31 mouse cellular contexts compared by ENCODE assay signal in the genomic region with DNA sequence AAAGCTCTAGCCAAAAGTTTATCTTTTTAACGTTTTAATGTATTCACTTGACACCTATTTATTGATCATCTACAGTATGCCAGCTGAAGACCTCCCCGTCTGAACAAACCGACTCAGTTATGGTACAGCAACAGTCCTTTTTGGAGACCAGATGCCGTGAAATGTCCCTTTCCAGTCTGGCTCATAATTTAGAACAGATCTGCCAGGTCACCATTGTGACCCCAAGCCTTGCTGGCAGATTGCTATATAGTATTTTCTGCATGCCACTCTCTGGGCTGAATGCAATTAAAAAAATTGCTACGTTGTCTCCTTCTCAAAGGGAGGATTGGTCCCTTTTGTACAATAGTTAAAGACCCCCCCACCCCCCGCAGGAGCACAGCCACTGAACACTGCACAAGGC. TPM values are rescaled to one million over a fixed set of nuclear protein-coding genes. Genes with fewer than 3 reads are reported as not detected.
DNase-seq lines count a peak whose midpoint lies in the region; ATAC-seq lines count a peak whose summit lies in the region.
"Had no signal": no experiment of that assay in that cellular context is flagged by ENCODE, and none has a peak within 500 bp of the region (broad histone marks: within the 10 kb centered on the region; RNA-seq: fewer than 3 reads in every experiment).

No protein-coding gene starts in this region.

- H3K4me1 ChIP-seq in limb, embryonic 11.5 days (ENCODE audit: control insufficient read depth, insufficient read depth, low read length): 0 out of 2 replicates have a peak, but pooled peaks cover 2% of the 10 kb centered on the region
- H3K4me1 ChIP-seq in limb, embryonic 10.5 days: peaks cover 53% of the 10 kb centered on the region
- H3K4me1 ChIP-seq in embryonic facial prominence, embryonic 10.5 days: peaks cover 78% of the 10 kb centered on the region
- H3K4me1 ChIP-seq: embryonic facial prominence, embryonic 15.5 days; heart, embryonic 13.5 days had no signal

- no peak overlapping the region for H3K27ac ChIP-seq in limb, embryonic 11.5 days (replicated peaks; ENCODE audit: low read depth, low read length)
- H3K27ac ChIP-seq in limb, embryonic 10.5 days: no peak overlapping the region
- no peak overlapping the region for H3K27ac ChIP-seq in embryonic facial prominence, embryonic 10.5 days (replicated peaks)
- H3K27ac ChIP-seq: embryonic facial prominence, embryonic 12.5 days; embryonic facial prominence, embryonic 15.5 days; heart, adult 2 months; heart, embryonic 10.5 days; heart, embryonic 13.5 days; hindbrain, embryonic 13.5 days had no signal

- no peak overlapping the region for H3K4me3 ChIP-seq in limb, embryonic 11.5 days (ENCODE audit: low read depth, low read length)
- H3K4me3 ChIP-seq in limb, embryonic 10.5 days: no peak overlapping the region
- H3K4me3 ChIP-seq in embryonic facial prominence, embryonic 10.5 days: no peak overlapping the region
- H3K4me3 ChIP-seq: embryonic facial prominence, embryonic 12.5 days; embryonic facial prominence, embryonic 15.5 days; heart, adult 2 months; heart, embryonic 10.5 days; heart, embryonic 13.5 days; hindbrain, embryonic 13.5 days had no signal

- H3K9me3 ChIP-seq in limb, embryonic 11.5 days (ENCODE audit: control insufficient read depth, low read length): no peaks in the 10 kb centered on the region
- no peaks in the 10 kb centered on the region for H3K9me3 ChIP-seq in limb, embryonic 10.5 days (replicated peaks)
- no peaks in the 10 kb centered on the region for H3K9me3 ChIP-seq in embryonic facial prominence, embryonic 10.5 days
- H3K9me3 ChIP-seq: embryonic facial prominence, embryonic 12.5 days; embryonic facial prominence, embryonic 15.5 days; heart, embryonic 10.5 days; heart, embryonic 13.5 days; hindbrain, embryonic 13.5 days had no signal

- DNase-seq in limb, embryonic 11.5 days (ENCODE audit: low spot score): peak; percentile 63
- no peak for DNase-seq in limb, embryonic 10.5 days (ENCODE audit: low spot score)
- DNase-seq in embryonic facial prominence, embryonic 10.5 days (ENCODE audit: low spot score): peak; percentile 55
- peak; percentile 49 for DNase-seq in hindlimb bud, embryonic 11.5 days (ENCODE audit: extremely low spot score, low read depth, low spot score)
- no peak for DNase-seq in lung, postnatal 14 days
- no peak for DNase-seq in layer of hippocampus, postnatal 25 days (ENCODE audit: extremely low spot score in 1 of 2, low spot score in 1 of 2)
- DNase-seq: adrenal gland, adult 2 months; adrenal gland, postnatal 14 days; cerebellum, adult 11 months; cerebellum, adult 2 months; cerebellum, adult 9-11 months; cerebellum, postnatal 25 days; forebrain, postnatal 0 days; gastrocnemius, postnatal 36 days; heart, adult 2 months; heart, postnatal 14 days; heart, postnatal 4 days had no signal

- H3K36me3 ChIP-seq in limb, embryonic 11.5 days (ENCODE audit: control insufficient read depth, insufficient read depth, low read length): no peaks in the 10 kb centered on the region
- H3K36me3 ChIP-seq in limb, embryonic 10.5 days: no peaks in the 10 kb centered on the region
- H3K36me3 ChIP-seq in embryonic facial prominence, embryonic 10.5 days (replicated peaks): no peaks in the 10 kb centered on the region
- H3K36me3 ChIP-seq: embryonic facial prominence, embryonic 12.5 days; embryonic facial prominence, embryonic 15.5 days; heart, embryonic 10.5 days; heart, embryonic 13.5 days; hindbrain, embryonic 13.5 days had no signal

- H3K9ac ChIP-seq in limb, embryonic 11.5 days (ENCODE audit: low read length): no peak overlapping the region
- H3K9ac ChIP-seq: embryonic facial prominence, embryonic 12.5 days; embryonic facial prominence, embryonic 15.5 days; forebrain, postnatal 0 days; heart, embryonic 13.5 days; hindbrain, embryonic 13.5 days had no signal

- no peak for ATAC-seq in limb, embryonic 11.5 days (ENCODE audit: insufficient number of reproducible peaks, low FRiP score, low TSS enrichment, low read depth)
- ATAC-seq: CD4-positive, CD25-positive, alpha-beta regulatory T cell, adult 4 months; forebrain, embryonic 14.5 days; forebrain, postnatal 0 days; hindbrain, embryonic 16.5 days; inflammation-experienced regulatory T-cells, adult 6 months; intestine, embryonic 16.5 days had no signal

- 30% methylated on average over 6 of the region's 6 CpGs for WGBS in limb, embryonic 11.5 days
- WGBS in limb, embryonic 10.5 days: 31% methylated on average over 6 of the region's 6 CpGs
- 45% methylated on average over 6 of the region's 6 CpGs for WGBS in embryonic facial prominence, embryonic 10.5 days

- no peak overlapping the region for H3K4me2 ChIP-seq in limb, embryonic 11.5 days (ENCODE audit: low read depth, severe bottlenecking)
- H3K4me2 ChIP-seq: embryonic facial prominence, embryonic 12.5 days; embryonic facial prominence, embryonic 15.5 days; heart, embryonic 13.5 days; hindbrain, embryonic 13.5 days had no signal

- H3K27me3 ChIP-seq in limb, embryonic 11.5 days (ENCODE audit: control insufficient read depth, insufficient read depth, low read length): no peaks in the 10 kb centered on the region; the same call in 1 of the 2 replicates
- H3K27me3 ChIP-seq in limb, embryonic 10.5 days (ENCODE audit: low read depth, poor library complexity, severe bottlenecking): peaks cover 47% of the 10 kb centered on the region
- H3K27me3 ChIP-seq in embryonic facial prominence, embryonic 10.5 days (replicated peaks; ENCODE audit: low read depth, poor library complexity, severe bottlenecking): peaks cover 40% of the 10 kb centered on the region

RNA-seq across cellular contexts. Expression of a gene that starts 23.9 kb away (rescaled TPM):
- polyA plus RNA-seq in limb, embryonic 11.5 days (2014; fragmentation: Nextera tagmentation; extraction: Ambion mirVana): 0.06 TPM in 1 of 2 replicates, not detected in the other
- 0.03 TPM in 2 replicates for polyA plus RNA-seq in limb, embryonic 10.5 days (2016; fragmentation: Nextera tagmentation; extraction: Ambion mirVana)
- polyA plus RNA-seq in embryonic facial prominence, embryonic 10.5 days (2016; fragmentation: Nextera tagmentation; extraction: Ambion mirVana): 0.15 and 0.32 TPM in 2 replicates
- total RNA-seq in layer of hippocampus, postnatal 25 days (2021): 10 to 100 TPM; 32.8 to 36.2 TPM
- total RNA-seq: adrenal gland, adult 2 months; common myeloid progenitor, adult 5-6 weeks; granulocyte monocyte progenitor cell, adult 5-6 weeks; MEL had no signal
- polyA plus RNA-seq: adrenal gland, adult 2 months; C2C12; CD4-positive, CD25-positive, alpha-beta regulatory T cell, adult 4 months; heart, embryonic 10.5 days; heart, embryonic 13.5 days had no signal

RNA-seq across cellular contexts. Expression of a gene that starts 33.1 kb away (rescaled TPM):
- 23.9 and 26.3 TPM in 2 replicates for polyA plus RNA-seq in limb, embryonic 11.5 days (2014; fragmentation: Nextera tagmentation; extraction: Ambion mirVana)
- 36.8 and 37.9 TPM in 2 replicates for polyA plus RNA-seq in limb, embryonic 10.5 days (2016; fragmentation: Nextera tagmentation; extraction: Ambion mirVana)
- polyA plus RNA-seq in embryonic facial prominence, embryonic 10.5 days (2016; fragmentation: Nextera tagmentation; extraction: Ambion mirVana): 35.0 and 36.6 TPM in 2 replicates
- total RNA-seq in layer of hippocampus, postnatal 25 days (2021): 10 to 100 TPM; 35.7 to 39.3 TPM

RNA-seq across cellular contexts. Expression of a gene that starts 56.6 kb away (rescaled TPM):
- 4.0 and 5.3 TPM in 2 replicates for polyA plus RNA-seq in limb, embryonic 11.5 days (2014; fragmentation: Nextera tagmentation; extraction: Ambion mirVana)
- polyA plus RNA-seq in limb, embryonic 10.5 days (2016; fragmentation: Nextera tagmentation; extraction: Ambion mirVana): 4.9 and 5.5 TPM in 2 replicates
- 5.4 and 7.0 TPM in 2 replicates for polyA plus RNA-seq in embryonic facial prominence, embryonic 10.5 days (2016; fragmentation: Nextera tagmentation; extraction: Ambion mirVana)
- total RNA-seq in layer of hippocampus, postnatal 25 days (2021): 10 to 100 TPM; 69.4 to 69.8 TPM
- total RNA-seq: granulocyte monocyte progenitor cell, adult 5-6 weeks had no signal
- polyA plus RNA-seq: CD4-positive, CD25-positive, alpha-beta regulatory T cell, adult 4 months; inflammation-experienced regulatory T-cells, adult 6 months had no signal

RNA-seq across cellular contexts. Expression of a gene that starts 56.7 kb away (rescaled TPM):
- 12.5 and 13.8 TPM in 2 replicates for polyA plus RNA-seq in limb, embryonic 11.5 days (2014; fragmentation: Nextera tagmentation; extraction: Ambion mirVana)
- 13.7 and 14.3 TPM in 2 replicates for polyA plus RNA-seq in limb, embryonic 10.5 days (2016; fragmentation: Nextera tagmentation; extraction: Ambion mirVana)
- polyA plus RNA-seq in embryonic facial prominence, embryonic 10.5 days (2016; fragmentation: Nextera tagmentation; extraction: Ambion mirVana): 11.6 and 11.8 TPM in 2 replicates
- total RNA-seq in layer of hippocampus, postnatal 25 days (2021): 10 to 100 TPM; 12.6 to 15.4 TPM

Comparison
In these comparisons a context has a peak if more than half of its experiments do, and no peak if none do; other contexts are left out.
1. DNase-seq: peak in limb, embryonic 11.5 days (single experiment), embryonic facial prominence, embryonic 10.5 days (single experiment) and hindlimb bud, embryonic 11.5 days (single experiment); none in limb, embryonic 10.5 days (single experiment), lung, postnatal 14 days (single experiment) and layer of hippocampus, postnatal 25 days (0 of 2).